Mouse (Mus musculus) heart, embryonic 14.5 days (tissue): ENCODE data around the gene Tnfrsf1a. TPM values are rescaled to one million over a fixed set of nuclear protein-coding genes. Genes with fewer than 3 reads are reported as not detected.
A peak's percentile ranks its signal among the peaks of the same experiment; 100 is the strongest.

ENCODE experiments used
- ATAC-seq: fragments of 200-750 bp; cut with Nextera tagmentation; 2 replicates; pipeline ENCODE4 v1.8.0; 2017; ENCODE audit warnings: low read depth, moderate TSS enrichment; ENCODE audit not compliant: insufficient number of reproducible peaks, insufficient read depth, low FRiP score
- H3K27ac ChIP-seq, 2 experiments: fragments of 200-500 bp in 1 of 2; fragments of 300-500 bp in 1 of 2; sonication (generic) in 1 of 2; replicated peaks in 1 of 2; 2 replicates each; pipeline ENCODE4 v1.5.1; 2012 to 2014; ENCODE audit warnings: low read depth in 2 of 2, low read length in 2 of 2, control low read depth in 1 of 2, mild to moderate bottlenecking in 1 of 2, mixed read lengths in 1 of 2; ENCODE audit not compliant: control insufficient read depth in 1 of 2, insufficient read depth in 1 of 2
- H3K27me3 ChIP-seq: fragments of 300-500 bp; sonication (generic); 2 replicates; pipeline ENCODE4 v1.6.1; 2014; ENCODE audit warnings: mild to moderate bottlenecking, low read length, control low read depth; ENCODE audit not compliant: control insufficient read depth, insufficient read depth
- H3K36me3 ChIP-seq: fragments of 300-500 bp; sonication (generic); 2 replicates; pipeline ENCODE4 v1.6.1; 2014; ENCODE audit warnings: mild to moderate bottlenecking, control low read depth, low read length, mixed read lengths; ENCODE audit not compliant: control insufficient read depth, insufficient read depth
- H3K4me1 ChIP-seq, 2 experiments: fragments of 200-500 bp in 1 of 2; fragments of 300-500 bp in 1 of 2; sonication (generic) in 1 of 2; 2 replicates each; pipeline ENCODE4 v1.6.1; 2012 to 2014; ENCODE audit warnings: low read length in 2 of 2, control low read depth in 1 of 2, mixed read lengths in 1 of 2; ENCODE audit not compliant: control insufficient read depth in 2 of 2, insufficient read depth in 2 of 2
- H3K4me2 ChIP-seq: fragments of 300-500 bp; sonication (generic); 2 replicates; pipeline ENCODE4 v1.6.1; 2014; ENCODE audit warnings: mild to moderate bottlenecking, low read length
- H3K4me3 ChIP-seq, 2 experiments: fragments of 200-500 bp in 1 of 2; fragments of 300-500 bp in 1 of 2; sonication (generic) in 1 of 2; 2 replicates each; pipeline ENCODE4 v1.5.1; 2012 to 2014; ENCODE audit warnings: low read length in 2 of 2, mild to moderate bottlenecking in 2 of 2, control low read depth in 1 of 2, low read depth in 1 of 2, moderate library complexity in 1 of 2; ENCODE audit not compliant: control insufficient read depth in 1 of 2, insufficient read depth in 1 of 2
- H3K9ac ChIP-seq: fragments of 300-500 bp; sonication (generic); 2 replicates; pipeline ENCODE4 v1.6.1; 2014; ENCODE audit warnings: mild to moderate bottlenecking, low read length
- H3K9me3 ChIP-seq: fragments of 300-500 bp; sonication (generic); 2 replicates; pipeline ENCODE4 v1.6.1; 2016; ENCODE audit warnings: low read length, control low read depth; ENCODE audit not compliant: control insufficient read depth
- WGBS: fragments of 180-500 bp; shearing (Covaris S2); extraction: QIAGEN DNeasy Blood & Tissue Kit; methylation state at CpG from one replicate; pipeline ENCODE4 v1.1.7; 2014; 5-methylcytosine and 5-hydroxymethylcytosine counted together
- polyA plus RNA-seq: library from polyadenylated mRNA; unstranded; fragments of >200 nt; fragmentation: Nextera tagmentation; extraction: Ambion mirVana; gene quantifications from 2 replicates; pipeline ENCODE4 v1.2.1, GENCODE M21; 2014

Gene Tnfrsf1a
- polyA plus RNA-seq, 1 experiment from 2014 or later: 43.5 TPM

DNA sequence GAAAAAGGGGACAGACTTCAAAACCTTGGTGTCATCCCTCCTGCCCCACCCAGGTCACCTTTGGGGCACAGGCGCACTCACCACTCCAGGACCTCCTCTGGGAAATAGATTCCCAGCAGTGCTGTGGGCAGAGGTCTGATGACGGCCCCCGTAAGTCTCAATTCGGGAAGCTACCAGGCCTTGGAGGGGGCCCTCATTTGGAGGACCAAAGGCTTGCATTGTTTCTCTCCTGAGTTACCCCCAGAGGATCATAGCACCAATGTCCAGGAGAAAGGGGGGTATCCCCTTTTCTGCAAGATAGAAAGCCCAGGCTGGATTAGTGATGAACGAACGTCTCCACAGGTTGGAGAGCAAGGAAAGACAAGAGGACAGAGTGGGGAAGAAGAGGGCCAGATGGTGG lies 29.5 kb downstream of the Tnfrsf1a start:
- H3K27me3 ChIP-seq: peaks cover 67% of the 10 kb centered on the region
- H3K4me1 ChIP-seq: peaks cover 16 to 18% of the 10 kb centered on the region in 2 experiments
- H3K4me3 ChIP-seq: no peak overlapping the region
- no peaks in the 10 kb centered on the region for H3K36me3 ChIP-seq
- H3K27ac ChIP-seq: no peak overlapping the region
- WGBS: 13% methylated on average over 6 of the region's 6 CpGs
- ATAC-seq: no peak
- no peak overlapping the region for H3K9ac ChIP-seq
- no peak overlapping the region for H3K4me2 ChIP-seq
- H3K9me3 ChIP-seq: no peaks in the 10 kb centered on the region

DNA sequence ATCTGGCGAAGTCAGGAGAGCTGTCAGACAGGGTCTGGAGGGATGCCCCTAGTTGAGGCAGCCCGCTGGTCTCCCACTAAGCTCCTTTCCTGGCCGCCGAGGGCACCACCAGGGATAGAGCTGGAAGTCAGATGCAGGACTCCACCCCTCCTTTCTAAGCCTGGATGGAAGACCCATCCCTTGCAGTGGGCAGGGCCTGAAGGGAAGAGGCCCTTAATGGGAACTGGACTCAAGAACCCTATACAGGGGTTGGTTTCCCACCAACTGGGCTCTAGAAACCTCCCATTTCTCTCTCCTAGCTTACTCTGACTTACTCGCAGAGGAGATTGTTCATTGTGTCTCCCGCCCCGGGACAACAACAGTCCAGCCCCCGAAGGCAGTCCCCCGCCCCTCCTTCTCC lies 30.6 kb downstream of the Tnfrsf1a start:
- 6% methylated on average over 9 of the region's 9 CpGs for WGBS
- Histone ChIP-seq H3K9me3 (no peaks in the 10 kb centered on the region), H3K27me3 (peaks cover 66% of the 10 kb centered on the region), H3K4me3 (peak overlapping the region in 1 of 2 experiments; percentile 36; a peak in 2 of 4 replicates), H3K9ac (no peak overlapping the region), H3K4me2 (peak overlapping the region; percentile 65), H3K27ac (no peak overlapping the region), H3K36me3 (no peaks in the 10 kb centered on the region), H3K4me1 (peaks cover 18% of the 10 kb centered on the region in 2 experiments)
- ATAC-seq: no peak

DNA sequence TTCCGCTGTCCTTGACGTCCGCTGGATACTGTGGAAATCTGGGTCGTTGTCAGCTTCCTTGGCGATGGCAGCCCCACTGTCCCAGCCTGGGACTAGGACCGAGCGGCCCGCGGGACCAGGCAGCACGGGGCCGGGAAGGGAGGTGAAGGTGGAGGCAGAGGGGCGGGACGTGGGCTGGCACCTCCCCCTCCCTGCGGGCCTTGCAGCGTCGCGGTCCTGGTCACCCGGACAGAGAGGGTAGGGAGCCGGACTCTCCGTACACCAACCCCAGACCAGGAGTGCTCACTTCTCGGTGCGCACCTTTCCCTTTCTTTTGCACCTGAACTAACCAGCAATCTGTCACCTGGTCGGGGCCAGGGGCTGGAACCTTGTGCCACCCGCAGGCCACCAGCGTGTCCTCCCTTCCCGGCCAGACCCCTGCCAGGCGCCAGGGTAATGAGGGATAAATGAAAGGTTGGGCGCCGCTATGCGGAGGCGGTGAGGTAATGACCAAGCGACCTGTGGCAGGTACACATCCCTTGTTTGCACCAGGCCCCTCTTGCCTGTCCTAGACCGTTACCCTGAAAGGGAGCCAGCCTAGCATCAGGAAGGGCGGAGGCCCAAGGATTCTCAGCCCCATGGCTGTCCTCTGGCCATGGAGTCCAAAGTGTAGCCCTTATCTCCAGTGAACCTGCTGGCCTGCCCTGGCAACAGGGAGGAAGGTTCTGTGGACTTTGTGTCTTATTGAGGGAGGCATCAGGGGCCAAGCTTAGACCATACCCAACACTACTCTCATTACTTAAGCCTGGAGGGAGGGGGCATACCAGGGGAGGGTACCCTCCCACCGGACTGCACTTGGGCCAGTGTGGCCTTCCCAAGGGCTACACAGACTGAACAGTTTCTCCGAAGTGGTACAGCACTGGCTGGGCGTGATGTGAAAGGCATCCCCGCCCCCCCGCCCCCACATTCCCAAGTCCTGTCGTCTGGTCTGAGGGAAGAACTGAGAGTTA lies 31.5 kb downstream of the Tnfrsf1a start, which contains the start of gene Plekhg6:
TSS of gene Plekhg6 (minus strand) at position 422 of the 989 bp plus-strand sequence.
- no peaks in the 10 kb centered on the region for H3K9me3 ChIP-seq
- H3K4me2 ChIP-seq: peak within 1 kb of the TSS; percentile 65
- no peak within 1 kb of the TSS; the same call in 1 of the 2 replicates for H3K9ac ChIP-seq
- peaks cover 64% of the 10 kb centered on the region for H3K27me3 ChIP-seq
- peaks cover 18% of the 10 kb centered on the region in 2 experiments for H3K4me1 ChIP-seq
- WGBS: 5% methylated on average over 39 of the region's 40 CpGs
- H3K27ac ChIP-seq: no peak within 1 kb of the TSS
- H3K36me3 ChIP-seq: no peaks in the 10 kb centered on the region
- no peak for ATAC-seq
- H3K4me3 ChIP-seq: peak within 1 kb of the TSS; percentile 9 to 36; a peak in 3 of 4 replicates

DNA sequence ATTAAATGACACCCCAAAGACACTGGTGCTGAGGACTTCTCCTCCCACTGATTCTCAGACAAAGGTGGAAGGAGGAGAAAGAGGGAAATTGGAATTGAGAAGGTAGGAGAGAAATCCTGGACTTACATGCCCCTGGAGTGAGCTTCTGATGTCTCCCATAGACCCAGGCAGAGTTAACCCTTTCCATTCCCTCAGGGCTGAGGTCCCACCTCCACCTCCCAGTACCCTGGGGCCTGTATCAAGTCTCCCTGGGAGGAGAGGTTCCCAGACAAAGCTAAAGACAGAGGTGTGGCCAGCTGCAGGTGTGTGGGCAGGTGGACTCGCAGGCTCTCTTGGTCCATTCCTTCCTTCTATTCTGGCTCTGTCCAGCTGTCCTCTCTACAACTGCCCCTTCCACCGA lies 32.9 kb downstream of the Tnfrsf1a start:
- Histone ChIP-seq H3K4me2 (no peak overlapping the region), H3K9ac (no peak overlapping the region), H3K36me3 (no peaks in the 10 kb centered on the region), H3K4me1 (peaks cover 18% of the 10 kb centered on the region in 2 experiments), H3K27me3 (peaks cover 62% of the 10 kb centered on the region), H3K4me3 (no peak overlapping the region), H3K9me3 (no peaks in the 10 kb centered on the region), H3K27ac (no peak overlapping the region)
- 35% methylated on average over 2 of the region's 2 CpGs for WGBS
- ATAC-seq: no peak

DNA sequence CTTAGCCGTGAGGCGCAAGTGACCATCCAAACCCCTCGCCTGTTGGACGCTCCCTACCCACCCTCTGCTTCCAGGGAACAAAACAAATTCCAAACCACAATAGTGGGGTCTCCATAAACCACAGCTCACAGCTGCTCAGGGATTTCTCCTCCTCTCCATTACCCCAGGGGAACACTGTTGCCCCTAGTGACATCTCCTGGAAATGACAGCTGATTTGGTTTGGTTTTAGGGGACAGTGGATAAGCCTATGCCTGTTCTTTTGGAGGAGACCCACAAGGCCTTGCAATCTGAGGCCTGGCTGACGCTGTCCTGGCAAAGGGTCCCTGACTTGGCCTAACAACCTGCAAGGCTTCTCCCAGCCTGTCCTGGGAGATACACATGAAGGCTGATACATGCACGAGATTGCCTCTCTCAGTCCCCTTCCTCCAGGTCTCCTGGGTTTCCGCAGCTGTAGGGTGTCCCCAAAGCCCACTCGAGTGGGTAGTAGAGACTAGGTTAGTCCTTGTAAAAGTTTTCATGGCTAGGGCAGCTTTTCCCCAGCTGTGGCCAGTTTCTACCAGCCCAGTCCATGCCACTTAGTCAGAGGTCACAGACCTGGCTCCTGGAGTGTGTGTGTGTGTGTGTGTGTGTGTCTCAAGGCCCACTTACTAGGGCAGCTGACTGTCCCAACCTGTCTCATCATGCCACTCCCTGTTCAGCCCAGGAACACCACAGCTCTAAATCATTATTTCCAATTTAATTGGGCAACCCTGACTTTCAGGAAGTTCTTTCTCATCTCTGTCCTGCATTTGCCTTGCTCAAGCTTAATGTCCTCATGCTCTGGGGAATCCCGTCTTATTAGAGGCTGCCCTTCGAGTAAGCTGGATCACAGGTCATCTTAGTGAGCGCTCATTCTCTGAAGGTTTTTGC lies 36.2 kb downstream of the Tnfrsf1a start:
- Histone ChIP-seq H3K36me3 (no peaks in the 10 kb centered on the region), H3K4me2 (no peak overlapping the region), H3K27me3 (peaks cover 30% of the 10 kb centered on the region), H3K9me3 (no peaks in the 10 kb centered on the region), H3K9ac (no peak overlapping the region), H3K4me1 (peaks cover 2 to 3% of the 10 kb centered on the region in 2 experiments), H3K4me3 (no peak overlapping the region), H3K27ac (no peak overlapping the region)
- 59% methylated on average over 11 of the region's 11 CpGs for WGBS
- no peak for ATAC-seq

DNA sequence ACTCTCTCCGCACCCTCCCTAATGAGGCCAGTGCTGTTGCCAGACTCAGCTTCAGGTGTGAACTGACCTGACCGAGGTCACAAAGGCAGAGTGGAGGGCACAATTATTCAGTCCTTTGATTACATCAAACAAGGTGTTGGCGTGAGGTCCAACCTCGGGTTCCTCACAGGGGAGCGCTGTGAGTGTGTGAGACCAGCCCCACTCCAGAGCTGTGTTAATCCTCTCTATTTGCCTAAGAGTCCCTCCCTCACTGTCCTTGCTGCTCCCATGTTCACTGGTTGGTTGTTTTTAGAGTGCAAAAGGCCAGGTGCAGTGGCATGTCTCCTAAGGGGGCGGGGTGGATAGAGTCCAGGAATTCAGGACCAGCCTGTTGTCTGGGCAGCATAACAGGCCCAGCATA lies 36.9 kb downstream of the Tnfrsf1a start:
- Histone ChIP-seq H3K27ac (no peak overlapping the region), H3K9ac (no peak overlapping the region), H3K4me3 (no peak overlapping the region), H3K4me2 (no peak overlapping the region), H3K27me3 (peaks cover 22% of the 10 kb centered on the region), H3K36me3 (no peaks in the 10 kb centered on the region), H3K9me3 (no peaks in the 10 kb centered on the region), H3K4me1 (peaks cover 0 to 2% of the 10 kb centered on the region in 2 experiments; a peak in 1 of 4 replicates)
- ATAC-seq: no peak
- WGBS: 63% methylated on average over 6 of the region's 6 CpGs

DNA sequence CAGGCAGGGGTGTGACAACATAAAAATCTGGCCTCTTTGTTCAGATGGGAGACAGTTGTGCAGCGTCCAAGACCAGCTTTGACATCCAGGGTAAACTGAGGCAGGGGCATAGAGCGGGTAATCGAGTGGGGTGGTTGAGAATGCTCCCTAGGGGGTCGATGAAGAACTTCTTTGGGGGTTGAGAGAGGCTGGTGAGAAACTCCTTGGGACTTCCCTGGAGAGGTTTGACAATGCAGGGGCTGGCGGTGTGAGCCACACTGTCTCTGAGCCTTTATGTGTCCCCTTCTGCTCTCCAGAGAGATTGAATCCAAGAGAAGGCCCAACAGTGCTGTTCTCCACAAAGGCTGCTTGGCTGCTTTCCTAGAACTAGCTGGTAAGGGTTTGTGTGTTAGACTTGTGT lies 40.7 kb downstream of the Tnfrsf1a start:
- no peak overlapping the region for H3K9ac ChIP-seq
- 69% methylated on average over 5 of the region's 5 CpGs for WGBS
- no peaks in the 10 kb centered on the region for H3K27me3 ChIP-seq
- ATAC-seq: no peak
- no peaks in the 10 kb centered on the region for H3K9me3 ChIP-seq
- no peak overlapping the region for H3K4me2 ChIP-seq
- no peak overlapping the region for H3K4me3 ChIP-seq
- H3K4me1 ChIP-seq: no peaks in the 10 kb centered on the region
- H3K27ac ChIP-seq: no peak overlapping the region
- H3K36me3 ChIP-seq: no peaks in the 10 kb centered on the region
